ENCODE assay signal across 16 mouse cellular contexts in the genomic region with DNA sequence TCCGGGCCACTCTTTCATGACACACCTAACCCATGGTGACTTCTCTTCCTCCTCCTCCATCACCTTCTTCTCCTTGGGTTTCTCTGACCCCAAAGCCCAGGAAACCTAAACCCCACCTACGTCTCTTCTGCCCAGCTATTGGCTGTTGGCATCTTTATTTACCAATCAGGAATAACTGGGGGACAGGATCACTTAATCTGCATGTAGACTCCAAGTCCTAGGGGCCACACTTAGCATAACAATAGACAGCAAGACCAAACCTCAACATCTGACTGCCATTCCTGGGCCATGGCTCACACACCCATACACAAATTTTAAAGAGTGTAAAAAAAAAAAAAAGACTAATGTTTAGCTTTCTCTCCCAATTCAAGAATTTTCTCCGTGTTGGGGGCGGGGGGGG.
"Had no signal": no experiment of that assay in that cellular context is flagged by ENCODE, and none has a peak within 500 bp of the region (broad histone marks: within the 10 kb centered on the region; RNA-seq: fewer than 3 reads in every experiment).

No protein-coding gene starts in this region.

- H3K9me3 ChIP-seq: neural tube, embryonic 13.5 days; neural tube, embryonic 15.5 days; stomach, embryonic 15.5 days had no signal

- H3K27me3 ChIP-seq: neural tube, embryonic 13.5 days; neural tube, embryonic 15.5 days; stomach, embryonic 15.5 days had no signal

- H3K9ac ChIP-seq: neural tube, embryonic 13.5 days; neural tube, embryonic 15.5 days; stomach, embryonic 15.5 days had no signal

- H3K27ac ChIP-seq: neural tube, embryonic 13.5 days; neural tube, embryonic 15.5 days; stomach, embryonic 15.5 days; stomach, postnatal 0 days had no signal

- H3K4me1 ChIP-seq: neural tube, embryonic 13.5 days; neural tube, embryonic 15.5 days; stomach, embryonic 15.5 days had no signal

- H3K4me2 ChIP-seq: neural tube, embryonic 13.5 days; neural tube, embryonic 15.5 days; stomach, embryonic 15.5 days had no signal

- H3K36me3 ChIP-seq: neural tube, embryonic 13.5 days; neural tube, embryonic 15.5 days; stomach, embryonic 15.5 days had no signal

- DNase-seq: retina, postnatal 1 day; right cerebral cortex, adult 18-20 months; right cerebral cortex, postnatal 14 days; right cerebral cortex, postnatal 25 days; right cerebral cortex, postnatal 4 days; spleen, adult 18-20 months; thymus, adult 18-20 months; thymus, adult 2 months; thymus, postnatal 14 days; thymus, postnatal 25 days; thymus, postnatal 36 days; thymus, postnatal 4 days had no signal

- H3K4me3 ChIP-seq: neural tube, embryonic 13.5 days; neural tube, embryonic 15.5 days; stomach, embryonic 15.5 days had no signal
